Mouse (Mus musculus): ENCODE measurements around the gene Scgb1b3. TPM values are rescaled to one million over a fixed set of nuclear protein-coding genes. Genes with fewer than 3 reads are reported as not detected.

Scgb1b3 gene
- not detected in 4 replicates for total RNA-seq (2023)

DNA sequence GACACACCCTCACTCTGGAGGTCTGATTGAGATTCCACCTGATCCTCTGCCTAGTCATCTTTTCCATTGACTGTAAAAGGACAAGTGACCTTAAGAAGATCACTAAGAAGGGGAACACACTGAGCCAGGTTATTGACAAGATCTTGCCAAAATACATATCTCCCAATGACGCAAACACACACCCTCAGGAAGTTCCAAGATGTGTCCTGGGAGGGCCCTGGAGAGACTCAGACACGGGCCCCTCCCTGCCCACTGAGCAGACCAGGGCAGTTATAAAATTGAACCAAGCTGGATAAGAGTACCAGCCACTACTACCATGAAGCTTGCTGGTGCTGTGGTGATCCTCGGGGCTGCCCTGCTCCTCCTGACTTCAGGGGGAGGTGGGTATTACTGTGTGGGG, at the start of gene Scgb1b3:
Gene Scgb1b3 (plus strand): TSS at position 301 of the 400 bp plus-strand sequence.

GRCm38 (mm10) chr7:31362022-31362560, 13.3 kb upstream of the Scgb1b3 start, which contains the start of gene Scgb2b3:
Scgb2b3 (minus strand) TSS chr7:31362072.

Other genes with a start within 250 kb of the Scgb1b3 start
- gene Scn1b, start 248.6 kb upstream of the Scgb1b3 start, total RNA-seq (2023): 0.40 to 1.1 TPM in 2 of 4 replicates, not detected in the others
- 217 to 247 TPM (median 231 TPM) in 4 replicates for gene Gramd1a, start 219.7 kb upstream of the Scgb1b3 start, total RNA-seq (2023)
- gene Scgb2b2, start 85.1 kb upstream of the Scgb1b3 start, total RNA-seq (2023): not detected in 4 replicates
- gene Scgb1b2, start 83.8 kb upstream of the Scgb1b3 start, total RNA-seq (2023): not detected in 4 replicates
- not detected in 4 replicates for gene Scgb2b3, start 13.5 kb upstream of the Scgb1b3 start, total RNA-seq (2023)

Data from B cell, adult 62 days (primary cell).